Mouse (Mus musculus): ENCODE data around the gene Dchs1. TPM values are rescaled to one million over a fixed set of nuclear protein-coding genes. Genes with fewer than 3 reads are reported as not detected.

Gene Dchs1
- polyA plus RNA-seq, 1 experiment: 5.0 TPM

- 63% methylated on average over 16 of the region's 16 CpGs for WGBS
- TF ChIP-seq CTCF (IDR thresholded peaks at IDR 0.05; ENCODE audit: borderline replicate concordance, insufficient read depth, low read depth, low read length) (no peak), POLR2A (IDR thresholded peaks at IDR 0.05; ENCODE audit: borderline replicate concordance, insufficient read depth, low read length) (no peak)
- Histone ChIP-seq H3K4me1 (ENCODE audit: control insufficient read depth, insufficient read depth, low read length) (peaks cover 10% of the 10 kb centered on the region), H3K27me3 (ENCODE audit: control insufficient read depth, insufficient read depth, low read length) (no peaks in the 10 kb centered on the region), H3K4me3 (replicated peaks; ENCODE audit: insufficient read depth, low read depth, low read length) (no peak overlapping the region), H3K27ac (ENCODE audit: insufficient read depth, low read length) (no peak overlapping the region; the same call in 1 of the 2 replicates)
- peak; percentile 14 to 40 for DNase-seq
Observed at GRCm38 (mm10) chr7:105703184-105703583, 84.3 kb downstream of the Dchs1 start.

Other genes starting within 250 kb of the Dchs1 start
- 102 and 108 TPM in 2 replicates for gene Smpd1, start 233.3 kb downstream of the Dchs1 start, polyA plus RNA-seq (2012; rRNA removed)
- gene Apbb1, start 206.0 kb downstream of the Dchs1 start, polyA plus RNA-seq (2012; rRNA removed): 441 and 475 TPM in 2 replicates
- gene Hpx, start 187.5 kb downstream of the Dchs1 start, polyA plus RNA-seq (2012; rRNA removed): 0.60 and 0.61 TPM in 2 replicates
- gene Trim3, start 154.1 kb downstream of the Dchs1 start, polyA plus RNA-seq (2012; rRNA removed): 332 and 385 TPM in 2 replicates
- 122 and 137 TPM in 2 replicates for gene Timm10b, start 147.6 kb downstream of the Dchs1 start, polyA plus RNA-seq (2012; rRNA removed)
- 111 and 121 TPM in 2 replicates for gene Arfip2, start 147.2 kb downstream of the Dchs1 start, polyA plus RNA-seq (2012; rRNA removed)
- 90.8 and 97.9 TPM in 2 replicates for gene Gm45799, start 147.1 kb downstream of the Dchs1 start, polyA plus RNA-seq (2012; rRNA removed)
- gene Dnhd1, start 136.8 kb downstream of the Dchs1 start, polyA plus RNA-seq (2012; rRNA removed): 5.1 TPM in 2 replicates
- 182 and 190 TPM in 2 replicates for gene Ilk, start 51.1 kb downstream of the Dchs1 start, polyA plus RNA-seq (2012; rRNA removed)
- gene Rrp8, start 50.3 kb downstream of the Dchs1 start, polyA plus RNA-seq (2012; rRNA removed): 16.2 and 16.4 TPM in 2 replicates
- 177 and 182 TPM in 2 replicates for gene Taf10, start 43.3 kb downstream of the Dchs1 start, polyA plus RNA-seq (2012; rRNA removed)
- 92.1 and 115 TPM in 2 replicates for gene Tpp1, start 35.4 kb downstream of the Dchs1 start, polyA plus RNA-seq (2012; rRNA removed)
- 183 and 191 TPM in 2 replicates for gene Mrpl17, start 23.4 kb upstream of the Dchs1 start, polyA plus RNA-seq (2012; rRNA removed)
- 1.2 and 1.3 TPM in 2 replicates for gene Gm4070, start 166.3 kb upstream of the Dchs1 start, polyA plus RNA-seq (2012; rRNA removed)

All from cerebellum, adult 2 months (tissue).